Mouse (Mus musculus) lung, embryonic 14.5 days (tissue): ENCODE measurements around the gene Siah3. TPM values are rescaled to one million over a fixed set of nuclear protein-coding genes. Genes with fewer than 3 reads are reported as not detected.

Experiments used
- ATAC-seq: fragments of 200-750 bp; cut with Nextera tagmentation; 2 replicates; pipeline ENCODE4 v1.8.0; 2017; ENCODE audit warnings: mild to moderate bottlenecking, moderate TSS enrichment, moderate library complexity; ENCODE audit not compliant: insufficient read depth
- DNase-seq: peaks from one replicate; pipeline ENCODE4 v3.0.0-alpha.2; 2015
- H3K27ac ChIP-seq: fragments of 300-500 bp; sonication (generic); 2 replicates; pipeline ENCODE4 v1.5.1; 2014; ENCODE audit warnings: low read depth, mild to moderate bottlenecking, moderate library complexity
- H3K27me3 ChIP-seq: fragments of 300-500 bp; sonication (generic); 2 replicates; pipeline ENCODE4 v1.6.1; 2014; ENCODE audit warnings: low read length, control low read depth; ENCODE audit not compliant: insufficient read depth
- H3K36me3 ChIP-seq: fragments of 300-500 bp; sonication (generic); 2 replicates; pipeline ENCODE4 v1.6.1; 2014; ENCODE audit warnings: control low read depth; ENCODE audit not compliant: insufficient read depth
- H3K4me1 ChIP-seq: fragments of 300-500 bp; sonication (generic); 2 replicates; pipeline ENCODE4 v1.6.1; 2014; ENCODE audit warnings: antibody characterized with exemption, control low read depth; ENCODE audit not compliant: insufficient read depth
- H3K4me2 ChIP-seq: fragments of 300-500 bp; sonication (generic); 2 replicates; pipeline ENCODE4 v1.6.1; 2014; ENCODE audit warnings: mild to moderate bottlenecking
- H3K4me3 ChIP-seq: fragments of 300-500 bp; sonication (generic); 2 replicates; pipeline ENCODE4 v1.5.1; 2014; ENCODE audit warnings: low read depth, low read length
- H3K9ac ChIP-seq: fragments of 300-500 bp; sonication (generic); 2 replicates; pipeline ENCODE4 v1.6.1; 2014
- H3K9me3 ChIP-seq: fragments of 300-500 bp; sonication (generic); 2 replicates; pipeline ENCODE4 v1.6.1; 2016; ENCODE audit warnings: low read depth, low read length, control low read depth
- CTCF ChIP-seq: IDR thresholded peaks from 2 replicates; pipeline ENCODE4 v1.5.1; 2016; ENCODE audit warnings: antibody characterized with exemption, low read depth
- WGBS: fragments of 180-500 bp; shearing (Covaris S2); extraction: QIAGEN DNeasy Blood & Tissue Kit; methylation state at CpG from one replicate; pipeline ENCODE4 v1.1.7; 2014; 5-methylcytosine and 5-hydroxymethylcytosine counted together
- polyA plus RNA-seq: library from polyadenylated mRNA; unstranded; fragments of >200 nt; fragmentation: Nextera tagmentation; extraction: Ambion mirVana; gene quantifications from 2 replicates; pipeline ENCODE4 v1.2.1, GENCODE M21; 2014

Siah3 gene
- polyA plus RNA-seq, 1 experiment from 2014 or later = not detected

DNA sequence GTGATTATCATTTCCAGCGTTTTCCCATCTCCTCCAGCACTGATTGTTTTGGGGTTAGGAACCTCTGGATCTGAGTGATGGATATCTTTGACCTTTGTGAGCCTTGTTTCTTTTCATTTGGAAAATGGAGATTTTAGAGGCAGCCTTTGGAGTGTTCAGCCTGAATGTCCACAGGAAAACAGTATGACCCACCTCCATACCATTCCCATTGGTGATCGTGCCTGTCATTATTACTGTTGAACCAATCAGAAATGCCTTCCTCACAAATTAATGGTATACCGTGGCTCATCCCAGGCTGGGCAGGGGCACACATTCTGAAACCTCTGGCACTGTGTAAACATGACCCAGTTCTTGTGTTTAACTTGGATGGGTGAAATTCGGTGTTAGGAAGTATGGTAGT lies 6.0 kb downstream of the Siah3 start:
- no peak for TF ChIP-seq CTCF
- no peak overlapping the region for H3K4me2 ChIP-seq
- ATAC-seq (no peak), DNase-seq (no peak)
- WGBS = 74% methylated on average over 4 of the region's 4 CpGs
- no peak overlapping the region for H3K9ac ChIP-seq
- no peak overlapping the region for H3K27ac ChIP-seq
- H3K27me3 ChIP-seq = 0 out of 2 replicates have a peak, but pooled peaks cover 7% of the 10 kb centered on the region
- H3K9me3 ChIP-seq = no peaks in the 10 kb centered on the region
- no peak overlapping the region for H3K4me3 ChIP-seq
- no peaks in the 10 kb centered on the region for H3K4me1 ChIP-seq
- H3K36me3 ChIP-seq = no peaks in the 10 kb centered on the region

DNA sequence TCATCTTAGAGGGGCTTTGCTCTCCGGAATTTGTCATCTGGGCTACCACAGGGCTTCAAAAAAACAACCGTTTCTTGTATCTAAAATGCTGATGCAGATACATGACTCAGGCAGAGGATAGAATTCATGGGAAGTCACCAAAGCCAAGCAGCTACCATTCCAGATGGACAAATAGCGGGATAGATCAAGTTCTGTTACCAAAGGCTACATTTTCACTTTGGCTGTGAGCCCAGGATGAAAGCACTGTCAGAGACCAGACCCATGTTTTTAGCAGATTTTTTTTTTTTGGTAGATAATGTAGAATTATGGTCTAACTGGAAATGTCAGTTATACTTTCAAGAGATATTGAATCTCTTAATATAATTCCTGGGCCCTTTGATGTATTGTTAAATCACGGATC lies 7.4 kb downstream of the Siah3 start:
- Histone ChIP-seq H3K9me3 (no peaks in the 10 kb centered on the region), H3K4me2 (no peak overlapping the region), H3K4me1 (no peaks in the 10 kb centered on the region), H3K9ac (no peak overlapping the region), H3K27ac (no peak overlapping the region), H3K36me3 (no peaks in the 10 kb centered on the region), H3K4me3 (no peak overlapping the region), H3K27me3 (no peaks in the 10 kb centered on the region)
- 52% methylated on average over 4 of the region's 4 CpGs for WGBS
- peak; percentile 77 for DNase-seq
- ATAC-seq = no peak
- no peak for TF ChIP-seq CTCF

DNA sequence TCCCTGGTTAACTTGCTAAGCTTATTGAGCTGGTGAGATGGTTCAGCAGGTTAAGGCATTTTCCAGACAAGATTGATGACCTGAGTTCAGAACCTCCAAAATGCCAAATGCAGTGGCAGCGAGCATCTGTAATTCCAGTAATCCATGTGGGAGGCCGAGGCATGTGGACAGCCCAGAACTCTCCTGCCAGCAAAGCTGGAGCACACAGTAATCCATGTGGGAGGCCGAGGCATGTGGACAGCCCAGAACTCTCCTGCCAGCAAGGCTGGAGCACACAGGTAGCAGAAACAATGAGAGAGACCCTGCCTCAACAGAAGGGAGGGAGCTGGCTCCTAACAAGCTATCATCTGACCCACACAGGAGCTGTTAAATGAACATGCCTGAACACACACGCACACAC lies 13.2 kb downstream of the Siah3 start:
- no peak overlapping the region for H3K27ac ChIP-seq
- no peak overlapping the region for H3K9ac ChIP-seq
- 72% methylated on average over 4 of the region's 4 CpGs for WGBS
- ATAC-seq (no peak), DNase-seq (no peak)
- H3K9me3 ChIP-seq = no peaks in the 10 kb centered on the region
- no peaks in the 10 kb centered on the region for H3K36me3 ChIP-seq
- H3K4me1 ChIP-seq = no peaks in the 10 kb centered on the region
- no peaks in the 10 kb centered on the region for H3K27me3 ChIP-seq
- TF ChIP-seq CTCF = no peak
- H3K4me3 ChIP-seq = no peak overlapping the region
- H3K4me2 ChIP-seq = no peak overlapping the region

DNA sequence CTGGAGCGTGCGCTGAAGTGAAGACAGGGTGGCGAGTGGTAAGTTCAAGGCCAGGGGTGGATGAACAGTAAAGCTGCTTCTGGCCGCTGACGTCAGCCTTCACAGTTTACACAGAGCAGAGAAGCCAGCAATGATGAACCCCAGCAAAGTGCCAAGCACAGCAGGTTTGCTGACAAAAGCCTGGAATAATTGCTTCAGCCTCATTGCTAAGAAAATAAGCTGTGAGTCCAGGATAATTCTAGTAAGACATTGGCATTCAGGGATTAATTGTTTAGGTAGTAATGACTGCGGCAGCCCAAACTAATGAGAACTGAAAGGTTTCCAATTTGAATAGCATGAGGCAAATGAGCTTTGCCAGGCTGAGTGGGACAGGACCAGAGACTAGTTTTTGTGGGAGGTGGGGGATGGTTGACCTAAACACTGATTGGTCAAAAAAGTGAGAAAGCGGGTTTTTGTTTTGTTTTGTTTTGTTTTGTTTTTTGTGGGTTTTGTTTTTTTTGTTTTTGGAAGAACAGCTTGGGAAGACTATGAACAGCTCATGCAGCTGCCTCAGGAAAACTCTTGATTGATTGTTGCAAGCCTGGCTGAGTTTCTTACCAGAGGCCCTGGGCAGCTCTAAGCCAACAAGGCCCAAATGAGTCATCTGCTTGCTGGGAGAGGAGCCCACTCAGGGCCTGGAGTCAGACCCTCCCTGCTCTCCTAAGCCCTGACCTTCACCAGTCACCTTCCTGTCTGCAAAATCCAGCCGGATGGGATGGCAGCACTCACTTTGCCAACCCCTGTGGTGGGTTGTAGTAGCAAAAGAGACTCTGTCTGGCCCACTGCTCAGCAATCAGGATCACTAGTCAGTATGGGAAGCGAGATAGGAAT lies 17.5 kb downstream of the Siah3 start:
- no peak for TF ChIP-seq CTCF
- H3K9ac ChIP-seq = no peak overlapping the region
- no peaks in the 10 kb centered on the region for H3K36me3 ChIP-seq
- WGBS = 63% methylated on average over 9 of the region's 9 CpGs
- no peak overlapping the region for H3K4me2 ChIP-seq
- H3K9me3 ChIP-seq = no peaks in the 10 kb centered on the region
- H3K27ac ChIP-seq = no peak overlapping the region
- no peak for ATAC-seq
- H3K27me3 ChIP-seq = no peaks in the 10 kb centered on the region
- H3K4me1 ChIP-seq = no peaks in the 10 kb centered on the region
- H3K4me3 ChIP-seq = no peak overlapping the region
- peak; percentile 22 for DNase-seq

DNA sequence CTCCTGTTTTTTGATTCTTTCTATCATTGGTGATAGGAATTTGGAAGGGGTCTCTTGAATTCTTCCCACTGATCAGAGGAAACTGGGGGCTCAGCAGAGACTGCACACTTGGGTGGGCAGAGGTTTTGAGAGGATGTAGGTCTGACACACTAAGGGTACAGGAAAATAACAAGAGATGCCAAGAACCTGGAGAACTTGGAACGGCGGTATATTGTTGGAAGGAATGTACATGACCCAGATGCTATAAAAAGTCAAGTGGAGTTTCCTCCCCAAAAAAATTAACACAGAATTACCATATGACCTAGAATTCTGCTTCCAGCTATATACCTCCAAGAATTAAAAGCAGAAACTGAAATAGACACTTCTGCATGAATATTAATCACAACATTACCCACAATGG lies 20.1 kb downstream of the Siah3 start:
- Histone ChIP-seq H3K27ac (no peak overlapping the region), H3K36me3 (no peaks in the 10 kb centered on the region), H3K4me2 (no peak overlapping the region), H3K27me3 (no peaks in the 10 kb centered on the region), H3K4me3 (no peak overlapping the region), H3K9me3 (no peaks in the 10 kb centered on the region), H3K9ac (no peak overlapping the region), H3K4me1 (no peaks in the 10 kb centered on the region)
- WGBS = 92% methylated on average over 2 of the region's 2 CpGs
- ATAC-seq = no peak
- no peak for DNase-seq
- no peak for TF ChIP-seq CTCF

DNA sequence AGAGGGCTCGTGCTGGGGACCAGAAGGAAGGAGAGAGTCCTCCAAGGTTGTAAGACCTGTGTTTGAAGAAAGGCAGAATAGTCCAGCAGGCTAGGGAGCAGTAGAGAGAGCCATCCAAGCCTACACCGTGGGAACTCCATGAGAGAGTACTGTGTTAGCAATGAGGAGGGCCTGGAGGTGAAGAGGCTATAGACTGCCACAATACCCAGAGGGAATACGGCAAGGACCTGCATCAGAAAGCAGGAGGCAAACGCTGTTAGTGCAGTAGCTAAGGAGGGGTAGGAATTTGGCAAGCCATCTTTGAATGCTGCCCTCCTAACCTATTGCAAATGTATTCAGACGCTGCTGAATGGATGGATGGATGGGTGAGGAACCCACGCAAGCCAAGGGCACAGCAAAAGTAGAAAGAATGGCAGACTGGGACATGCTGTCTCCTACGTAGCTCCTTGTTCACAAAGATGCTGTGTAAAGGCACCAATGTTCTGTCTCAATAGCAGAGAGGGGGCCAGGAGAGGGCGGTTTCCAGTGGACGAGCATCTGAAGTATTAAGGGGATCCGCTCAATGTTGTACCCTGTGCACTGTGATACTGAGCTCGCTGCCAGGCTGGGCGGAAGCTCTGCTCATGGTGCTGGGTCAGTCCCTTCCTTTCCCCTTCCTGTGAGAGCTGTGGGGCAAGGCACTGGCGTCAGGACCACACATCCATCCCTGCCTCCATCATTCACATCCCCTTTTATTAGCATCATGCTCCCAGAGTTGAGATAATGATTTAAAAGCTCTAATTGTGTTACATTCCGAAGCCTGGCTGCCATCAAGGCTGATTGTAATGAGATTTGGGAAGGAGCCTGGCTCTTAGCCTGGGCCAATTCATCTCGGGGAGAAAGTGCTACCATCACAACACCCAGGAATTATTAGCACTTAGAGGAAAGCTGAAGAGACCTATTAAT lies 26.7 kb downstream of the Siah3 start:
- Histone ChIP-seq H3K9me3 (no peaks in the 10 kb centered on the region), H3K4me3 (no peak overlapping the region), H3K4me2 (no peak overlapping the region), H3K9ac (no peak overlapping the region), H3K27me3 (no peaks in the 10 kb centered on the region), H3K4me1 (no peaks in the 10 kb centered on the region), H3K27ac (no peak overlapping the region), H3K36me3 (no peaks in the 10 kb centered on the region)
- ATAC-seq (no peak), DNase-seq (no peak)
- no peak for TF ChIP-seq CTCF
- WGBS = 77% methylated on average over 15 of the region's 15 CpGs

DNA sequence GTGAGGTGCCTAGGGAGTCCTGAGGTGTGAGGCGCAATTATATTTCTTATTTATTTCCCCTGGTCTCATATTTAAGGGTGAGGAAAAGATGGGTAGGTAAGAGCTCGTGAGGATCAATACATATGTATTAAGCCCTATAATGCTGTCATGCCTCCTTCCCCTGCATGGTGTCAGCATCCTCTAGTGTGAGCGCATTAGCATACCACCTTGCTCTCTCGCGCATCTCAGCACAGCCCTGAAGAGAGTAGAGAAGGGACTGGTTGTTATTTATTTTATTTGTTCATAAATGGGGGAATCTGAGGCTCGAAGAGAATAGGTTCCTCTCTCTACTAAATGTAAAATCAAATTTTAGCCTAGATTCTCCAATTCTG lies 27.4 kb downstream of the Siah3 start:
- no peak overlapping the region for H3K4me3 ChIP-seq
- no peaks in the 10 kb centered on the region for H3K36me3 ChIP-seq
- whole genome bisulfite sequencing = 77% methylated on average over 6 of the region's 6 CpGs
- H3K27me3 ChIP-seq = no peaks in the 10 kb centered on the region
- no peak for TF ChIP-seq CTCF
- no peak overlapping the region for H3K4me2 ChIP-seq
- no peak for DNase-seq
- ATAC-seq = no peak
- no peaks in the 10 kb centered on the region for H3K9me3 ChIP-seq
- no peak overlapping the region for H3K9ac ChIP-seq
- no peaks in the 10 kb centered on the region for H3K4me1 ChIP-seq
- no peak overlapping the region for H3K27ac ChIP-seq
